Mouse (Mus musculus): ENCODE measurements around the gene Tnrc6c. TPM values are rescaled to one million over a fixed set of nuclear protein-coding genes. Genes with fewer than 3 reads are reported as not detected.

Tnrc6c gene
- polyA plus RNA-seq, 1 experiment from 2014 or later: 10.5 TPM

GRCm38 (mm10) chr11:117790286-117790685, 136.2 kb downstream of the Tnrc6c start:
- H3K4me1 ChIP-seq: peaks cover 33% of the 10 kb centered on the region
- peak; percentile 26; the same call in 1 of the 2 replicates for ATAC-seq (replicated peaks; ENCODE audit: low FRiP score)
- H3K27ac ChIP-seq: peak overlapping the region; percentile 54
- H3K36me3 ChIP-seq: no peaks in the 10 kb centered on the region
- no peaks in the 10 kb centered on the region for H3K9me3 ChIP-seq (replicated peaks)
- H3K27me3 ChIP-seq: 0 out of 2 replicates have a peak, but pooled peaks cover 2% of the 10 kb centered on the region
- peak overlapping the region; percentile 56 for H3K4me2 ChIP-seq
- H3K4me3 ChIP-seq (replicated peaks): peak overlapping the region; percentile 25
- 4% methylated on average over 14 of the region's 14 CpGs for WGBS
- H3K9ac ChIP-seq: no peak overlapping the region

GRCm38 (mm10) chr11:117790703-117791440, 136.8 kb downstream of the Tnrc6c start:
- peak overlapping the region; percentile 54; the same call in 1 of the 2 replicates for H3K27ac ChIP-seq
- 44% methylated on average over 23 of the region's 23 CpGs for WGBS
- H3K4me3 ChIP-seq (replicated peaks): peak overlapping the region; percentile 25

GRCm38 (mm10) chr11:117791441-117791761, 137.3 kb downstream of the Tnrc6c start:
- Histone ChIP-seq H3K4me3 (replicated peaks) (no peak overlapping the region), H3K9me3 (replicated peaks) (no peaks in the 10 kb centered on the region), H3K4me2 (peak overlapping the region; percentile 56; the same call in 1 of the 2 replicates), H3K36me3 (no peaks in the 10 kb centered on the region), H3K4me1 (peaks cover 31% of the 10 kb centered on the region), H3K27ac (0 out of 2 replicates have a peak overlapping the region, but pooled peaks have one; percentile 28), H3K9ac (no peak overlapping the region), H3K27me3 (0 out of 2 replicates have a peak, but pooled peaks cover 2% of the 10 kb centered on the region)
- 86% methylated on average over 9 of the region's 9 CpGs for WGBS
- no peak for ATAC-seq (replicated peaks; ENCODE audit: low FRiP score)

More at GRCm38 (mm10) chr11:117790703-117791440, 136.8 kb downstream of the Tnrc6c start:
- Histone ChIP-seq H3K4me1 (peaks cover 33% of the 10 kb centered on the region), H3K4me2 (peak overlapping the region; percentile 56), H3K27me3 (0 out of 2 replicates have a peak, but pooled peaks cover 2% of the 10 kb centered on the region), H3K9ac (no peak overlapping the region), H3K36me3 (no peaks in the 10 kb centered on the region), H3K9me3 (replicated peaks) (no peaks in the 10 kb centered on the region)
- ATAC-seq (replicated peaks; ENCODE audit: low FRiP score): peak; percentile 60

- peak overlapping the region; percentile 45 for H3K27ac ChIP-seq
- H3K27me3 ChIP-seq: 0 out of 2 replicates have a peak, but pooled peaks cover 2% of the 10 kb centered on the region
- H3K4me2 ChIP-seq: peak overlapping the region; percentile 58
- peaks cover 33% of the 10 kb centered on the region for H3K4me1 ChIP-seq
- H3K4me3 ChIP-seq (replicated peaks): peak overlapping the region; percentile 32
- WGBS: 8% methylated on average over 22 of the region's 22 CpGs
- H3K9ac ChIP-seq: peak overlapping the region; percentile 12; the same call in 1 of the 2 replicates
- no peaks in the 10 kb centered on the region for H3K36me3 ChIP-seq
- peak; percentile 71 for ATAC-seq (replicated peaks; ENCODE audit: low FRiP score)
- H3K9me3 ChIP-seq (replicated peaks): no peaks in the 10 kb centered on the region
These were observed 138.3 kb downstream of the Tnrc6c start for GRCm38 (mm10) chr11:117792281-117792888.

- Histone ChIP-seq H3K27me3 (0 out of 2 replicates have a peak, but pooled peaks cover 2% of the 10 kb centered on the region), H3K4me2 (no peak overlapping the region), H3K4me1 (peaks cover 44% of the 10 kb centered on the region), H3K36me3 (no peaks in the 10 kb centered on the region), H3K27ac (no peak overlapping the region), H3K9ac (no peak overlapping the region), H3K9me3 (replicated peaks) (no peaks in the 10 kb centered on the region), H3K4me3 (replicated peaks) (no peak overlapping the region)
- 59% methylated on average over 4 of the region's 4 CpGs for WGBS
- ATAC-seq (replicated peaks; ENCODE audit: low FRiP score): no peak
These were observed 140.0 kb downstream of the Tnrc6c start for GRCm38 (mm10) chr11:117794035-117794551.

GRCm38 (mm10) chr11:117796954-117797353, 142.9 kb downstream of the Tnrc6c start:
- Histone ChIP-seq H3K9me3 (replicated peaks) (no peaks in the 10 kb centered on the region), H3K27me3 (no peaks in the 10 kb centered on the region), H3K4me3 (replicated peaks) (no peak overlapping the region), H3K4me1 (peaks cover 33% of the 10 kb centered on the region), H3K4me2 (no peak overlapping the region), H3K9ac (no peak overlapping the region), H3K36me3 (no peaks in the 10 kb centered on the region), H3K27ac (no peak overlapping the region)
- ATAC-seq (replicated peaks; ENCODE audit: low FRiP score): no peak
- WGBS: 37% methylated on average over 5 of the region's 5 CpGs

- H3K4me3 ChIP-seq (replicated peaks): no peak within 1 kb of the TSS
- WGBS: 61% methylated on average over 9 of the region's 9 CpGs
- peak; percentile 76 for ATAC-seq (replicated peaks; ENCODE audit: low FRiP score)
- no peak within 1 kb of the TSS for H3K9ac ChIP-seq
- H3K4me2 ChIP-seq: no peak within 1 kb of the TSS
- no peaks in the 10 kb centered on the region for H3K27me3 ChIP-seq
- H3K27ac ChIP-seq: no peak within 1 kb of the TSS
- H3K9me3 ChIP-seq (replicated peaks): no peaks in the 10 kb centered on the region
- H3K36me3 ChIP-seq: no peaks in the 10 kb centered on the region
- H3K4me1 ChIP-seq: peaks cover 27% of the 10 kb centered on the region
These were observed 143.5 kb downstream of the Tnrc6c start, which contains the start of gene 6030468B19Rik for GRCm38 (mm10) chr11:117797511-117798159. 6030468B19Rik (plus strand) TSS chr11:117797660.

GRCm38 (mm10) chr11:117798160-117798541, 144.1 kb downstream of the Tnrc6c start:
- ATAC-seq (replicated peaks; ENCODE audit: low FRiP score): no peak
- Histone ChIP-seq H3K27ac (no peak overlapping the region), H3K27me3 (no peaks in the 10 kb centered on the region), H3K9ac (no peak overlapping the region), H3K4me1 (peaks cover 23% of the 10 kb centered on the region), H3K36me3 (no peaks in the 10 kb centered on the region), H3K9me3 (replicated peaks) (no peaks in the 10 kb centered on the region), H3K4me3 (replicated peaks) (no peak overlapping the region), H3K4me2 (no peak overlapping the region)
- 25% methylated on average over 2 of the region's 2 CpGs for WGBS

- Histone ChIP-seq H3K9ac (no peak overlapping the region), H3K4me3 (replicated peaks) (no peak overlapping the region), H3K27me3 (no peaks in the 10 kb centered on the region), H3K36me3 (no peaks in the 10 kb centered on the region), H3K4me1 (peaks cover 20% of the 10 kb centered on the region; the same call in 1 of the 2 replicates), H3K9me3 (replicated peaks) (no peaks in the 10 kb centered on the region), H3K27ac (no peak overlapping the region), H3K4me2 (no peak overlapping the region)
- ATAC-seq (replicated peaks; ENCODE audit: low FRiP score): no peak
- WGBS: 69% methylated on average over 5 of the region's 5 CpGs
These were observed 145.1 kb downstream of the Tnrc6c start for GRCm38 (mm10) chr11:117799174-117799573.

GRCm38 (mm10) chr11:117800038-117800437, 145.9 kb downstream of the Tnrc6c start:
- Histone ChIP-seq H3K4me3 (replicated peaks) (no peak overlapping the region), H3K9me3 (replicated peaks) (no peaks in the 10 kb centered on the region), H3K4me2 (no peak overlapping the region), H3K9ac (no peak overlapping the region), H3K36me3 (no peaks in the 10 kb centered on the region), H3K27me3 (no peaks in the 10 kb centered on the region), H3K27ac (no peak overlapping the region), H3K4me1 (peaks cover 20% of the 10 kb centered on the region; the same call in 1 of the 2 replicates)
- WGBS: 81% methylated on average over 7 of the region's 7 CpGs
- no peak for ATAC-seq (replicated peaks; ENCODE audit: low FRiP score)

- no peaks in the 10 kb centered on the region for H3K9me3 ChIP-seq (replicated peaks)
- H3K36me3 ChIP-seq: no peaks in the 10 kb centered on the region
- no peak for ATAC-seq (replicated peaks; ENCODE audit: low FRiP score)
- no peak overlapping the region for H3K4me3 ChIP-seq (replicated peaks)
- no peak overlapping the region for H3K27ac ChIP-seq
- 48% methylated on average over 7 of the region's 7 CpGs for WGBS
- no peak overlapping the region for H3K4me2 ChIP-seq
- no peaks in the 10 kb centered on the region for H3K27me3 ChIP-seq
- no peak overlapping the region for H3K9ac ChIP-seq
- H3K4me1 ChIP-seq: peaks cover 20% of the 10 kb centered on the region; the same call in 1 of the 2 replicates
These were observed 147.6 kb downstream of the Tnrc6c start for GRCm38 (mm10) chr11:117801650-117802049.
